Mouse (Mus musculus): ENCODE results near the gene 4933424G06Rik. TPM values are rescaled to one million over a fixed set of nuclear protein-coding genes. Genes with fewer than 3 reads are reported as not detected.

4933424G06Rik gene
- total RNA-seq, 2 experiments from 2014 or later: not detected

- peak in 1 of 2 experiments; percentile 22 for DNase-seq (ENCODE audit: low spot score in 2 of 2)
Observed at GRCm38 (mm10) chr1:36709055-36709853, 695 bp upstream of the 4933424G06Rik start.

GRCm38 (mm10) chr1:36711104-36711503 is 1.2 kb downstream of the 4933424G06Rik start:
- no peak for DNase-seq (ENCODE audit: low spot score in 2 of 2)

- DNase-seq (ENCODE audit: low spot score in 2 of 2): no peak
Observed at GRCm38 (mm10) chr1:36714311-36714710, 4.4 kb downstream of the 4933424G06Rik start, which contains the start of gene Actr1b. Gene Actr1b, minus strand, starts transcription at chr1:36714422.

GRCm38 (mm10) chr1:36718786-36719185 is 8.8 kb downstream of the 4933424G06Rik start:
- DNase-seq (ENCODE audit: low spot score in 2 of 2): no peak

- DNase-seq (ENCODE audit: low spot score in 2 of 2): no peak
Observed at GRCm38 (mm10) chr1:36723146-36724056, 13.5 kb downstream of the 4933424G06Rik start.

GRCm38 (mm10) chr1:36724057-36724431 is 14.1 kb downstream of the 4933424G06Rik start:
- no peak for DNase-seq (ENCODE audit: low spot score in 2 of 2)

GRCm38 (mm10) chr1:36737300-36737699 is 27.4 kb downstream of the 4933424G06Rik start:
- DNase-seq (ENCODE audit: low spot score in 2 of 2): peak; percentile 57 to 78

GRCm38 (mm10) chr1:36739231-36739630 is 29.3 kb downstream of the 4933424G06Rik start:
- no peak for DNase-seq (ENCODE audit: low spot score in 2 of 2)

- no peak for DNase-seq (ENCODE audit: low spot score in 2 of 2)
Observed at GRCm38 (mm10) chr1:36743046-36743445, 33.1 kb downstream of the 4933424G06Rik start.

GRCm38 (mm10) chr1:36744268-36744944 is 34.5 kb downstream of the 4933424G06Rik start:
- peak in 1 of 2 experiments; percentile 48 for DNase-seq (ENCODE audit: low spot score in 2 of 2)

- no peak for DNase-seq (ENCODE audit: low spot score in 2 of 2)
Observed at GRCm38 (mm10) chr1:36745661-36746060, 35.7 kb downstream of the 4933424G06Rik start.

GRCm38 (mm10) chr1:36746452-36746851 is 36.5 kb downstream of the 4933424G06Rik start:
- DNase-seq (ENCODE audit: low spot score in 2 of 2): peak in 1 of 2 experiments; percentile 26

- no peak for DNase-seq (ENCODE audit: low spot score in 2 of 2)
Observed at GRCm38 (mm10) chr1:36753932-36754675, 44.2 kb downstream of the 4933424G06Rik start.

GRCm38 (mm10) chr1:36758553-36758952 is 48.6 kb downstream of the 4933424G06Rik start:
- DNase-seq (ENCODE audit: low spot score in 2 of 2): no peak

GRCm38 (mm10) chr1:36759076-36759475 is 49.1 kb downstream of the 4933424G06Rik start:
- DNase-seq (ENCODE audit: low spot score in 2 of 2): no peak

GRCm38 (mm10) chr1:36760401-36760800 is 50.5 kb downstream of the 4933424G06Rik start:
- DNase-seq (ENCODE audit: low spot score in 2 of 2): no peak

GRCm38 (mm10) chr1:36761061-36761460 is 51.1 kb downstream of the 4933424G06Rik start:
- no peak for DNase-seq (ENCODE audit: low spot score in 2 of 2)

- no peak for DNase-seq (ENCODE audit: low spot score in 2 of 2)
Observed at GRCm38 (mm10) chr1:36761568-36761967, 51.6 kb downstream of the 4933424G06Rik start, which contains the start of gene Zap70. Gene Zap70, plus strand, starts transcription at chr1:36761798.

GRCm38 (mm10) chr1:36766431-36767205 is 56.7 kb downstream of the 4933424G06Rik start:
- no peak for DNase-seq (ENCODE audit: low spot score in 2 of 2)

- DNase-seq (ENCODE audit: low spot score in 2 of 2): no peak
Observed at GRCm38 (mm10) chr1:36767321-36767720, 57.4 kb downstream of the 4933424G06Rik start.

All from gastrocnemius, postnatal 4 days (tissue).